Mouse (Mus musculus): ENCODE data around the gene Dnajc12.
"Not testable (repeated sequence)": the region's sequence is repeated elsewhere in the genome, so short reads cannot be mapped to it uniquely, and the experiment has no call there.

Dnajc12 gene

DNA sequence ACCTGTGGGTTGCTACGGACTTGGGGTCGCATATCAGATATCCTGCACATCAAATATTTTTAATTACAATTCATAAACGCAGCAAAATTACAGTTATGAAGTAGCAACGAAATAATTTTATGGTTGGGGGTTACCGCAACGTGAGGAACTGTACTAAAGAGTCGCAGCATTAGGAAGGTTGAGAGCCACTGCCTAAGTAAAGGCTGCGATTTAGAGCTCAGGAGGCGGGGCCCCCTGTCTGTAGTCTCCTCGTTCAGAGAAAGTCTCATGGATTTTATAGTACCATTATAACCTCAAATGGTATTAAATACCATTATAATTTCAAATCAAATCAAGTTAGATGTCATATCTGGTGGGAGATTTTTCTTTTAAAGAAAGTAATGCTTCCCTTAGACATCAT is 4.7 kb downstream of the Dnajc12 start:
- DNase-seq = no peak

DNA sequence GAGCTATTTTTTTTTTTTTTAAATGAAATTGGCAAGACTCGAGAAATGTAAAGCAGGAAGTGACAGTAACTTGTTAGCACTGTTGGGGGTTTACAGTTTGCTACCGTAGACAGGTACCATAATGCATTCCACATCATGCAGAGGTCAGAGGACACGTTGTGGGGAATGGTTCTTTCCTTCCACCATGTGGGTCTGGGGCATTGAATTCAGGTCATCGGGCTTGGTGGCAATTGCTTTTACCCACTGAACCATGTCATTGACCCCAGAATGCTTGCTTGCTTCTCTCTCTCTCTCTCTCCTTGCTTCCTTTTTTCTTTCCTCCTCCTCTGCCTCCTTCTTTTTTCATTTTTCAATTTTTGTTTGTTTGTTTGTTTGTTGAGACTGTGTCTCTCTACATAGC is 6.7 kb downstream of the Dnajc12 start:
- no peak for DNase-seq

DNA sequence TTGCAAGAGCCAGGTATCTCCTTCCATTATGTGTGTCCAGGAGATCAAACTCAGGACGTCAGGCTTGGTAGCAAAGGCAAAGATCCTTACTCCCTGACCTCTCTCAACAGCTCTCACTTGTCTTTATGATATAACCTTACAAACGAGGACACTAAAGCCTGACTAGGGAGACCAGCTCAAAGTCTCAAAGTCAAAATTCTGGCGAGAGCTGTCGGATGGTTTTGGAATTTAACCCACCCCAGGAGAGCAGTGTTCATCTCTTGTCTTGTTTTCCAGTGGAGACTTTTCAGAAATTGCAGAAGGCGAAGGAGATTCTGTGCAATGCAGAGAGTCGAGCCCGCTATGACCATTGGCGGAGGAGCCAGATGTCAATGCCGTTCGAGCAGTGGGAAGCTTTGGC is 14.7 kb downstream of the Dnajc12 start:
- DNase-seq = no peak

- peak; percentile 55 to 69 for DNase-seq
These were observed 20.7 kb downstream of the Dnajc12 start for GRCm38 (mm10) chr10:63402731-63403504.

DNA sequence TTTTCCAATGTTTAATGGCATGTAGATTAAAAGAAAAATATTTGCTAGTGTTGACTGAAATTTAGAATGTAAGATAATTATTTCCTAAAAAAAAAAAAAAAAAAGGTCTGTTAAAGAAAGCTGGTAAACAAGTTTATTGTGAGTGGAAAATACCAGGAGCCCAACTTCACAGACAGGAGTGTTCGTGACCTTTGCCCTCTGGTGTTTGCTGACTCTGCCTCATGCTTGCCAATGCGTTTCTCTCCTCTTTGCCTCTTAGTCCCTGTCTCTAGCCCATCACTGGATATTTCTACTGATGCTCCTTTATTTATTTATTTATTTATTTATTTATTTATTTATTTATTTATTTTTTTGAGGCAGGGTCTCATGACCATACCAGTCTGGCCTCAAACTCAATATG is 21.4 kb downstream of the Dnajc12 start:
- DNase-seq = no peak

- DNase-seq = no peak
These were observed 28.1 kb downstream of the Dnajc12 start for GRCm38 (mm10) chr10:63410162-63410956.

DNA sequence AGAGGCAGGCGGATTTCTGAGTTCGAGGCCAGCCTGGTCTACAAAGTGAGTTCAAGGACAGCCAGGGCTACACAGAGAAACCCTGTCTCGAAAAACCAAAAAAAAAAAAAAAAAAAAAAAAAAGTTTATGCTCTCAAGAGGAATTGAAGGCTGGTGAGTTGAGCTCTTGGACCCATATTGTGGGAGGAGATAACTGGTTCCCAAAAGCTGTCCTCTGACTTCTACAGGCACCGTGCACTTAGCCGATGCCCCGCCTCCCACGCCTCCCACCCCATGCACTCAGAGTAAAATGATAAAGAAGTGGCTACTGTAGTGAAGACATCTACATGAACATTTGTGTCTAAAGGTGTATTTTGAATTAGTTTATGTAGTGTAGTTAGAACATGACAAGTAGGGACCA is 29.4 kb downstream of the Dnajc12 start:
- not testable (repeated sequence) for DNase-seq

GRCm38 (mm10) chr10:63412756-63413155 is 30.5 kb downstream of the Dnajc12 start:
- no peak for DNase-seq

DNA sequence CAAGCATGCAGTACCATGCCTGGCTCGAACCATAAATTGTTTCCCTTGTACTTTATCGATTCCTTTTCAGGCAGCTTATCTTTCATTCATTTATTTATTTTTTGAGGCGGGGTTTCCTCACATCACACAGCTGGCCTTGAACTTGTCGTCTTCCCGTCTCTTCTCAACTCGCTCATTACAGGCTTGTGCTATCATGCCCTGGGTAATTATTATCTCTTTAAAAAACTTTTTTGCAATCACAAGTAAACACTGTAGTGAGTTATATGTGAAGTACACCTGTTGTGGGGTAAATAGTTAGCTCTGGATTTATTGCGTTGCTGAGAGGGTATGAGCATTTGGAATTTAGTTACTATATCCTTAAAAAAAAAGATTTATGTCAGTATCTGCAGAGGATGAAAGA is 33.0 kb downstream of the Dnajc12 start:
- DNase-seq = no peak

DNA sequence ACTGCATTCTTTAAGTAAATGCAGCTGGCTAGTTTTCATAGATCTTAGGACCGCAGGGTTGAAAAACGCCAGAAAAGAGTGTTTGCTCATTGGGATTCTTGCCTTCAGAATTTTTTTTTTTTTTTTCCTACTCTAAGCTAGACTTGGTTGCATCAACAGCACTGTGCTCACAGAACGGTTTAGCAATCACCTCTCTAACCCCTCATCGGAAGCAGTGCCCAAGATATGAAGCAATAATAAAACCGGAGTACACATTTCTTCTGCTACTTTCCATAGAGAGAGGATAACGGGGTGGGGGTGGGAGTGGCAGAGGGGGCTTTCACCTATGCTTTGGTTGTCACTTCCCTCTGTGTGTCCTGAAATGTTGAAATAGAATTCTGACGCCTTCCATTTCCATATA is 33.6 kb downstream of the Dnajc12 start:
- DNase-seq = no peak

GRCm38 (mm10) chr10:63417061-63417460 is 34.8 kb downstream of the Dnajc12 start:
- no peak for DNase-seq

GRCm38 (mm10) chr10:63421739-63422735 is 39.8 kb downstream of the Dnajc12 start, which contains the start of gene Gm7075:
Gene Gm7075, minus strand, starts transcription at chr10:63421789.
- peak in 1 of 2 experiments; percentile 30 for DNase-seq

DNA sequence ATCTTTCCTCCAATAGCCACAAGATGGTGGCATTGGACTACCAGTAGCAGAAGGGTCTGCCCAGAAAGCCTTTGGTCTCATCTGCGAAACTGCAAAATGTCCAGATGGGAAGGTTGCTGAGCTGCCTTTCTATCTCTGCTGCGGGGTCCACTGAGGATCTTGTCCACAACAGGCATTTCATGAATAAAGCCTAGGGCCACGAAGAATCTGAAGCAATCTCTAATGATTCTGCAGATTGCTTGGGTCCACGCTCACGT is 40.4 kb downstream of the Dnajc12 start:
- no peak for DNase-seq

- no peak for DNase-seq
These were observed 41.6 kb downstream of the Dnajc12 start for GRCm38 (mm10) chr10:63423591-63424474.

GRCm38 (mm10) chr10:63424475-63424814 is 42.2 kb downstream of the Dnajc12 start:
- peak; percentile 55 to 56 for DNase-seq

DNA sequence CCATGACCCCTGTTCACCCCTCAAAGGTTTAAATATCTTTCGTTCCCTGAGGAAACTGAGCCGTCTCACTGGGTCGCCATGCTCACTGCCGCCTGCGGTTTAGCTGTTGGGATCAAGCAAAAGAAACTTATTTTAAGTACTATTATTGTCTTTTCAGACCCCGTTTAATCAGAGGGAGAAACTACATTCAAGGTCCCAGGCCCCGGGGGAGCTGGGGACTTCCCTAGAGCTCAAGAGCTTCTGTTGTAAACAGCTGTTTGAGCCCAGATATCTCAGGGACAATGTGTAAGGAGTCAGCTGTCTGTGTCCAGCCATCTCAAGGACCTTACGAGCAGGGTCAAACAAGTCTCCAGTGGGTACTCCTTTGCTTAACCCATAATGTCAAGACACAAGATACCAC is 44.9 kb downstream of the Dnajc12 start:
- no peak for DNase-seq

DNA sequence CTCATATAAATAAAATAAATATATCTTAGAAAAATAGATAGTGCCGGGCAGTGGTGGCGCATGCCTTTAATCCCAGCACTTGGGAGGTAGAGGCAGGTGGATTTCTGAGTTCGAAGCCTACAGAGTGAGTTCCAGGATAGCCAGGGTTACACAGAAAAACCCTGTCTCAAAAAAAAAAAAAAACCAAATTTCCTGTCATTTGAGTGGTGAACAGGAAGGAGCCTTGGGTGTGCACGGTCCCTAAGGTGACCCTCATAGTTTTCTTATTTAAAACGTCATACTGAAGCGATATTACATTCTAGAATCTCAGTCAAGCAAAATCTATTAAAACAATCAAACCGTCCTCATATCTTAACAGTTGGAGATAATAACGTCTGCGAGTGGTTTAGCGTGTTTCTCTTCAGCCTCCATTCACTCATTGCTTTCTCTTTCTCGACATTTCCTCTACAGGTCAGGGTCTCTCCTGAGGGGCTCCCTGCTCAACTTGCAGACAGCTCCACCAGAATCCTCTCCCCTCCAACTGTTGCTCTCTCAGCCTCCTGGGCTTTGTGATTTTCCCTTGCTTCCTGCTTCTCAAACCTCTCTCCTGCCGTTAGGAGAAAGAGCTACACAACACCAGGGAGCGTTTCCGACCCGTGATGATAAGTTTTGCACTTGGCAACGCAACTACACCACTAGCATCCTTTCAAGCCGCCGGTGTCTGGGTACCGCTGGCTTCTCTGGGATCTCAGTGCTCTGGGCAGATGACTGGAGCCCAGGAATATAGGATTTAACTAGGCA is 46.2 kb downstream of the Dnajc12 start:
- peak; percentile 38 to 43 for DNase-seq

- DNase-seq = peak in 1 of 2 experiments; percentile 24
These were observed 46.7 kb downstream of the Dnajc12 start for GRCm38 (mm10) chr10:63429023-63429340.

- peak; percentile 93 to 99 for DNase-seq
These were observed 47.1 kb downstream of the Dnajc12 start for GRCm38 (mm10) chr10:63429380-63429779.

DNA sequence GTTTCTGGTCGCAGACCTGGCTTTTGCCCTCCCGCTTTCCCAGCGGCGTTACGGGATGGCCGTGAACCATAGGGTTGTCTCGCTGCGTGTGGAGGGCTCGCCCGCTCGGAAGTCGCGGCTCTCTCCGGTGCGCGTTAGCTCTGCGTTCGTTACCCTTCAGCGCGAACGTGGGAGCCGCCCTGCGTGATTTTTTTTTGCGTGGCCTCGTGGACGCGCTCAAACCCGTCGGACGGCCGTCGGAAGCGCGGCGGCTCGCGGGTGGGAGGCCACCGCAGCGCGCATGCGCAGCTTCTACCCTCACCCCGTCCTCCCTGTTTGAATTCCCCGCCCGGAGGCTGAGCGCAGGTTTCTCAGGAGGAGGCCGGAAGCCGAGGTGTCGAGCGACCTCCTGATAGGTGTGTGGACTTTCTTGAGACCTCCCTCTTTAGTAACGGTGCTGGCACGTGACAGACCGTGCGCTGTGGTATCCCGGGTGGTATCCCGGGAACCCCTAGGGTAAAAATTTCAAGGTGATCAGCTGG is 47.6 kb downstream of the Dnajc12 start, which contains the start of gene Ctnna3:
TSS of gene Ctnna3 (plus strand) at position 314 of the 521 bp plus-strand sequence.
- peak; percentile 88 to 91 for DNase-seq

GRCm38 (mm10) chr10:63431221-63431736 is 49.0 kb downstream of the Dnajc12 start:
- DNase-seq = no peak
